Comparison of ENCODE assay signal across 8 mouse cellular contexts in the genomic region with DNA sequence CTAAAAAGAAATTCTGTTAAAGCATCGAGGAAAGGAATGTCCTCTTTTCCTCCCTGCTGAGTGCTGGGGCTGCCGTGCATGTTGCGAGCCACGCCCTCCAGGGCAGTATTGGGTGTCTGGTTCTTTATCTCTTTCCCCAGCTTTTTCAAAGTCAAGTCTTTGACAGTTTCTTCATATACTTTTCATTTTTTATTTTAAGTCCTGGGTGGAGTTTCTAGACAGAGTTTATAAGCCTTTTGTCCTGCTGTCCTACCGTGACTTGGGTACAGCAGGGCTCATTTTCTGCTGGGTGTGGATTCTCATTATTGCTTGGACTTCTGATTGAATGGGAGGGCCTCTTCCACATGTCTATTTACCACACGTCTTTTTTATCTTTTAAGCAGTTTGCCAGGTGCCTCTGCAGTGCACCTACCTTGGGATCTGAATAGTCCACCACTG. TPM values are rescaled to one million over a fixed set of nuclear protein-coding genes. Genes with fewer than 3 reads are reported as not detected.
A peak's percentile ranks its signal among the peaks of the same experiment; 100 is the strongest.
DNase-seq lines count a peak whose midpoint lies in the region; ATAC-seq and TF ChIP-seq lines count a peak whose summit lies in the region.

No protein-coding gene starts in this region.

- no peak for DNase-seq in gastrocnemius, adult 2 months
- no peak for DNase-seq in gastrocnemius, postnatal 4 days (ENCODE audit: low spot score in 2 of 2)
- no peak for DNase-seq in forebrain, embryonic 11.5 days (ENCODE audit: low spot score)
- DNase-seq in gastrocnemius, postnatal 14 days: no peak
- no peak for DNase-seq in thymus, postnatal 14 days

- H3K4me1 ChIP-seq in ES-Bruce4 (ENCODE audit: control insufficient read depth, insufficient read depth, low read length): peaks cover 2% of the 10 kb centered on the region
- H3K4me1 ChIP-seq in forebrain, embryonic 11.5 days (replicated peaks; ENCODE audit: control insufficient read depth, insufficient read depth, low read length): peaks cover 13% of the 10 kb centered on the region
- peaks cover 63% of the 10 kb centered on the region for H3K4me1 ChIP-seq in liver, embryonic 12.5 days
- H3K4me1 ChIP-seq in stomach, embryonic 15.5 days: peaks cover 13% of the 10 kb centered on the region; the same call in 1 of the 2 replicates

- H3K4me3 ChIP-seq in gastrocnemius, adult 2 months: peak overlapping the region; percentile 90
- H3K4me3 ChIP-seq in ES-Bruce4 (ENCODE audit: low read depth, low read length): no peak overlapping the region
- H3K4me3 ChIP-seq in forebrain, embryonic 11.5 days (ENCODE audit: low read depth, low read length): peak overlapping the region; percentile 70; the same call in 1 of the 2 replicates
- H3K4me3 ChIP-seq in liver, embryonic 12.5 days: peak overlapping the region; percentile 86
- H3K4me3 ChIP-seq in stomach, embryonic 15.5 days (replicated peaks): peak overlapping the region; percentile 77; the same call in 1 of the 2 replicates

- WGBS in forebrain, embryonic 11.5 days: 58% methylated on average over 6 of the region's 6 CpGs
- 10% methylated on average over 6 of the region's 6 CpGs for WGBS in liver, embryonic 12.5 days (ENCODE audit: insufficient replicate concordance)
- WGBS in stomach, embryonic 15.5 days: 36% methylated on average over 6 of the region's 6 CpGs

- ATAC-seq in forebrain, embryonic 11.5 days (replicated peaks; ENCODE audit: low FRiP score): no peak
- peak; percentile 44 for ATAC-seq in liver, embryonic 12.5 days
- no peak for ATAC-seq in stomach, embryonic 15.5 days (ENCODE audit: insufficient read depth, low FRiP score, low read depth)

- peak overlapping the region; percentile 75 for H3K9ac ChIP-seq in ES-Bruce4 (ENCODE audit: low read depth, poor library complexity, severe bottlenecking)
- peak overlapping the region; percentile 97 for H3K9ac ChIP-seq in forebrain, embryonic 11.5 days (ENCODE audit: low read length)
- peak overlapping the region; percentile 97 for H3K9ac ChIP-seq in liver, embryonic 12.5 days
- no peak overlapping the region for H3K9ac ChIP-seq in stomach, embryonic 15.5 days

- TF ChIP-seq POLR2A in ES-Bruce4 (IDR thresholded peaks at IDR 0.05; ENCODE audit: insufficient read depth, low read length): no peak

- peak overlapping the region; percentile 94 for H3K27ac ChIP-seq in gastrocnemius, adult 2 months
- H3K27ac ChIP-seq in ES-Bruce4 (ENCODE audit: insufficient read depth, low read length): peak overlapping the region; percentile 92
- peak overlapping the region; percentile 95 for H3K27ac ChIP-seq in forebrain, embryonic 11.5 days (ENCODE audit: low read depth, low read length)
- peak overlapping the region; percentile 99 for H3K27ac ChIP-seq in liver, embryonic 12.5 days
- H3K27ac ChIP-seq in stomach, embryonic 15.5 days: peak overlapping the region; percentile 92

- no peaks in the 10 kb centered on the region for H3K9me3 ChIP-seq in ES-Bruce4 (replicated peaks; ENCODE audit: control insufficient read depth, insufficient read depth, low read length, poor library complexity, severe bottlenecking)
- no peaks in the 10 kb centered on the region for H3K9me3 ChIP-seq in forebrain, embryonic 11.5 days (ENCODE audit: control insufficient read depth, low read length)
- H3K9me3 ChIP-seq in liver, embryonic 12.5 days (replicated peaks): no peaks in the 10 kb centered on the region
- no peaks in the 10 kb centered on the region for H3K9me3 ChIP-seq in stomach, embryonic 15.5 days

- H3K27me3 ChIP-seq in ES-Bruce4 (ENCODE audit: control insufficient read depth, insufficient read depth, low read length, poor library complexity, severe bottlenecking): no peaks in the 10 kb centered on the region
- H3K27me3 ChIP-seq in forebrain, embryonic 11.5 days (ENCODE audit: control insufficient read depth, insufficient read depth, low read length): no peaks in the 10 kb centered on the region
- no peaks in the 10 kb centered on the region for H3K27me3 ChIP-seq in liver, embryonic 12.5 days (replicated peaks)
- H3K27me3 ChIP-seq in stomach, embryonic 15.5 days (replicated peaks): no peaks in the 10 kb centered on the region

- no peak for TF ChIP-seq CTCF in gastrocnemius, adult 2 months (IDR thresholded peaks at IDR 0.05)
- TF ChIP-seq CTCF in ES-Bruce4 (IDR thresholded peaks at IDR 0.05; ENCODE audit: low read depth, low read length): no peak

- TF ChIP-seq EP300 in ES-Bruce4 (IDR thresholded peaks at IDR 0.05; ENCODE audit: insufficient read depth, low read depth, low read length): no peak

- H3K4me2 ChIP-seq in forebrain, embryonic 11.5 days (ENCODE audit: low read depth, low read length, severe bottlenecking): peak overlapping the region; percentile 54
- peak overlapping the region; percentile 85 for H3K4me2 ChIP-seq in liver, embryonic 12.5 days
- H3K4me2 ChIP-seq in stomach, embryonic 15.5 days: peak overlapping the region; percentile 78

- H3K36me3 ChIP-seq in ES-Bruce4 (ENCODE audit: control insufficient read depth, insufficient read depth, low read length, poor library complexity, severe bottlenecking): peaks cover 34% of the 10 kb centered on the region
- peaks cover 8% of the 10 kb centered on the region; the same call in 1 of the 2 replicates for H3K36me3 ChIP-seq in forebrain, embryonic 11.5 days (ENCODE audit: control insufficient read depth, insufficient read depth, low read length)
- peaks cover 51% of the 10 kb centered on the region for H3K36me3 ChIP-seq in liver, embryonic 12.5 days
- peaks cover 16% of the 10 kb centered on the region for H3K36me3 ChIP-seq in stomach, embryonic 15.5 days

- intact Hi-C loops in gastrocnemius, adult 2 months (cut with DNase I): no loop called here
- intact Hi-C loops in gastrocnemius, postnatal 14 days (cut with DNase I; ENCODE audit: low total_unique reads): no loop called here

RNA-seq across cellular contexts. Expression of a gene that starts 3.6 kb away (rescaled TPM):
- 10 to 100 TPM; 15.6 to 34.8 TPM for total RNA-seq in gastrocnemius, adult 2 months (2021)
- total RNA-seq in gastrocnemius, postnatal 4 days (2021): 10 to 100 TPM; 44.6 to 52.8 TPM
- 54.0 and 58.7 TPM in 2 replicates for polyA plus RNA-seq in ES-Bruce4 (2011; ENCODE audit: insufficient read depth, insufficient read length, low read depth, missing spikeins)
- polyA plus RNA-seq in forebrain, embryonic 11.5 days (2014; fragmentation: Nextera tagmentation; extraction: Ambion mirVana): 52.6 and 59.3 TPM in 2 replicates
- 29.0 and 32.8 TPM in 2 replicates for polyA plus RNA-seq in liver, embryonic 12.5 days (2016; fragmentation: Nextera tagmentation; extraction: Ambion mirVana)
- polyA plus RNA-seq in stomach, embryonic 15.5 days (2015; fragmentation: Nextera tagmentation; extraction: Ambion mirVana): 32.3 and 36.4 TPM in 2 replicates
- 10 to 100 TPM; 26.0 to 28.3 TPM for total RNA-seq in gastrocnemius, postnatal 14 days (2021)

RNA-seq across cellular contexts. Expression of a gene that starts 3.7 kb away (rescaled TPM):
- total RNA-seq in gastrocnemius, adult 2 months (2021): 10 to 100 TPM; 58.6 to 65.4 TPM
- 10 to 100 TPM; 40.5 to 46.8 TPM for total RNA-seq in gastrocnemius, postnatal 4 days (2021)
- 117 and 144 TPM in 2 replicates for polyA plus RNA-seq in ES-Bruce4 (2011; ENCODE audit: insufficient read depth, insufficient read length, low read depth, missing spikeins)
- 66.1 and 66.8 TPM in 2 replicates for polyA plus RNA-seq in forebrain, embryonic 11.5 days (2014; fragmentation: Nextera tagmentation; extraction: Ambion mirVana)
- 113 and 123 TPM in 2 replicates for polyA plus RNA-seq in liver, embryonic 12.5 days (2016; fragmentation: Nextera tagmentation; extraction: Ambion mirVana)
- 89.5 and 101 TPM in 2 replicates for polyA plus RNA-seq in stomach, embryonic 15.5 days (2015; fragmentation: Nextera tagmentation; extraction: Ambion mirVana)
- total RNA-seq in gastrocnemius, postnatal 14 days (2021): 10 to 100 TPM; 51.6 to 51.9 TPM

RNA-seq across cellular contexts. Expression of a gene that starts 10.0 kb away (rescaled TPM):
- 1 to 10 TPM; 2.8 to 4.2 TPM for total RNA-seq in gastrocnemius, adult 2 months (2021)
- 10 to 100 TPM; 13.3 to 18.4 TPM for total RNA-seq in gastrocnemius, postnatal 4 days (2021)
- polyA plus RNA-seq in ES-Bruce4 (2011; ENCODE audit: insufficient read depth, insufficient read length, low read depth, missing spikeins): 33.4 and 42.5 TPM in 2 replicates
- 213 and 224 TPM in 2 replicates for polyA plus RNA-seq in forebrain, embryonic 11.5 days (2014; fragmentation: Nextera tagmentation; extraction: Ambion mirVana)
- polyA plus RNA-seq in liver, embryonic 12.5 days (2016; fragmentation: Nextera tagmentation; extraction: Ambion mirVana): 15.0 and 16.8 TPM in 2 replicates
- 53.2 and 62.8 TPM in 2 replicates for polyA plus RNA-seq in stomach, embryonic 15.5 days (2015; fragmentation: Nextera tagmentation; extraction: Ambion mirVana)
- total RNA-seq in gastrocnemius, postnatal 14 days (2021): 1 to 10 TPM; 3.5 to 4.3 TPM

RNA-seq across cellular contexts. Expression of a gene that starts 22.7 kb away (rescaled TPM):
- 10 to 100 TPM; 73.0 to 78.4 TPM for total RNA-seq in gastrocnemius, adult 2 months (2021)
- 10 to 100 TPM; 44.4 to 49.0 TPM for total RNA-seq in gastrocnemius, postnatal 4 days (2021)
- 58.1 and 58.9 TPM in 2 replicates for polyA plus RNA-seq in ES-Bruce4 (2011; ENCODE audit: insufficient read depth, insufficient read length, low read depth, missing spikeins)
- polyA plus RNA-seq in forebrain, embryonic 11.5 days (2014; fragmentation: Nextera tagmentation; extraction: Ambion mirVana): 26.9 and 29.9 TPM in 2 replicates
- polyA plus RNA-seq in liver, embryonic 12.5 days (2016; fragmentation: Nextera tagmentation; extraction: Ambion mirVana): 20.2 and 20.9 TPM in 2 replicates
- 21.7 and 23.9 TPM in 2 replicates for polyA plus RNA-seq in stomach, embryonic 15.5 days (2015; fragmentation: Nextera tagmentation; extraction: Ambion mirVana)
- 10 to 100 TPM; 55.3 to 65.1 TPM for total RNA-seq in gastrocnemius, postnatal 14 days (2021)

RNA-seq across cellular contexts. Expression of a gene that starts 40.3 kb away (rescaled TPM):
- 10 to 100 TPM; 13.2 to 16.2 TPM for total RNA-seq in gastrocnemius, adult 2 months (2021)
- 10 to 100 TPM; 22.1 to 25.1 TPM for total RNA-seq in gastrocnemius, postnatal 4 days (2021)
- 533 and 573 TPM in 2 replicates for polyA plus RNA-seq in ES-Bruce4 (2011; ENCODE audit: insufficient read depth, insufficient read length, low read depth, missing spikeins)
- polyA plus RNA-seq in forebrain, embryonic 11.5 days (2014; fragmentation: Nextera tagmentation; extraction: Ambion mirVana): 50.3 and 52.9 TPM in 2 replicates
- 50.7 and 52.8 TPM in 2 replicates for polyA plus RNA-seq in liver, embryonic 12.5 days (2016; fragmentation: Nextera tagmentation; extraction: Ambion mirVana)
- 37.8 and 41.4 TPM in 2 replicates for polyA plus RNA-seq in stomach, embryonic 15.5 days (2015; fragmentation: Nextera tagmentation; extraction: Ambion mirVana)
- 10 to 100 TPM; 10.5 to 11.9 TPM for total RNA-seq in gastrocnemius, postnatal 14 days (2021)
